Mouse (Mus musculus): ENCODE data around the gene Vps45.

DNA sequence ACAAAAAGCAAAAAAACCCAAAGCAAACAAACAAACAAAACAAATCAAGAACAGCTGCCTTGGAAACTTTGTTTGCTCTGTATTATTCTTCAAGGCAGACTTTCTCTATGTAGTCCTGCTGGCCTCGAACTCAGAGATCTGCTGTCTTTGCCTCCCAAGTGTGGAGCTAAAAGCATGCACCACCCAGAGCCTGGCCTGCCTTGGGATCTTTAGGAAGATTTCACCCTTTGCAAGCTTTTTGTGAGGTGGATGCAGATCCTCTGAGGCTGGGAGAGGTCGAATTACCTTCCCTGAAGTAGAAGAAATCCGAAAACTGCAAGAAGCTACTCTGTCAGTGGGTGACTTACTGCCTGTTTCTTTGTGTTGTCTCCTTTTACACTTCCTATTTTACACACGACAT is 6.9 kb upstream of the Vps45 start:
- TF ChIP-seq CTCF (IDR thresholded peaks at IDR 0.05; ENCODE audit: control insufficient read depth, insufficient read depth, low read length) (no peak), POLR2A (IDR thresholded peaks at IDR 0.05; ENCODE audit: borderline replicate concordance, control insufficient read depth, low read depth, low read length) (no peak)

Measured in bone marrow, adult 2 months (tissue).